Mouse (Mus musculus) thymus, adult 2 months (tissue): ENCODE results near the gene Gm7879. TPM values are rescaled to one million over a fixed set of nuclear protein-coding genes. Genes with fewer than 3 reads are reported as not detected.

ENCODE experiments used
- DNase-seq: peaks from one replicate; pipeline ENCODE4 v3.0.0; 2021
- H3K27ac ChIP-seq: fragments of 200-500 bp; 2 replicates; pipeline ENCODE4 v1.5.1; 2012; ENCODE audit warnings: low read length, control low read depth; ENCODE audit not compliant: control insufficient read depth, insufficient read depth
- H3K27me3 ChIP-seq: fragments of 200-500 bp; 2 replicates; pipeline ENCODE4 v1.6.1; 2012; ENCODE audit warnings: mild to moderate bottlenecking, low read length, moderate library complexity, mixed read lengths; ENCODE audit not compliant: control insufficient read depth, insufficient read depth
- H3K36me3 ChIP-seq: fragments of 200-500 bp; 2 replicates; pipeline ENCODE4 v1.6.1; 2012; ENCODE audit warnings: mild to moderate bottlenecking, low read length, moderate library complexity; ENCODE audit not compliant: control insufficient read depth, insufficient read depth
- H3K4me1 ChIP-seq: fragments of 200-500 bp; replicated peaks from 2 replicates; pipeline ENCODE4 v1.6.1; 2012; ENCODE audit warnings: low read length; ENCODE audit not compliant: control insufficient read depth, insufficient read depth
- H3K4me3 ChIP-seq: fragments of 200-500 bp; 2 replicates; pipeline ENCODE4 v1.5.1; 2012; ENCODE audit warnings: mild to moderate bottlenecking, low read length, control low read depth, moderate library complexity; ENCODE audit not compliant: control insufficient read depth, insufficient read depth
- CTCF ChIP-seq: fragments of 200-500 bp; IDR thresholded peaks from 2 replicates; pipeline ENCODE4 v1.5.1; 2012; ENCODE audit warnings: mild to moderate bottlenecking, control low read depth, low read length, moderate library complexity, borderline replicate concordance; ENCODE audit not compliant: control insufficient read depth, poor library complexity, insufficient read depth; ENCODE audit errors: extremely low read depth
- POLR2A ChIP-seq: fragments of 200-500 bp; IDR thresholded peaks from 2 replicates; pipeline ENCODE4 v1.6.1; 2012; ENCODE audit warnings: mild to moderate bottlenecking, low read length, control low read depth, moderate library complexity; ENCODE audit not compliant: control insufficient read depth, poor library complexity, insufficient read depth; ENCODE audit errors: extremely low read depth
- WGBS: fragments of 180-500 bp; shearing (Covaris S2); methylation state at CpG from one replicate; pipeline ENCODE4 v1.1.7; 2018; 5-methylcytosine and 5-hydroxymethylcytosine counted together
- polyA plus RNA-seq: library from polyadenylated mRNA; depleted of rRNA; stranded (reverse); fragments of >200 nt; gene quantifications from 2 replicates; pipeline ENCODE4 v1.2.3, GENCODE M21; 2012; rRNA removed

Gm7879 gene
- polyA plus RNA-seq, 1 experiment = 1.9 TPM

DNA sequence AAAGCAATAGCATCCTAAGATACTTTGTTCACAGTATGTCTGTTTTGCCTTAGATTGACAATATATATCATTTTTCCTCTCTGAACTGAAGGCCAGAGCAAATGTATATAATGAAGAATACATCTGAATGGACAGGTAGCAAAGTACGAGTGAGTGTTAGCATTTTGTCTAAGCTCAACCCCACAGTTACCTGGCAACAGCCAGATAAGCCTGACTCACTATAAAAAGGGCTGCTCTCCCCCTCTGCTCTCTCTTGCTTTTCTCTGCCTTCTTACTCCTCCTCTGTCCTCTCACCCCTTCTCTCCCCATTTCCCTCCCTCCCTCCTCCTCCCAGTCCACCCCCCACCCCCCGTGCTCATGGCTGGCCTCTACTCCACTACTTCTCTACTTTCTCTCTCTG lies 20.3 kb downstream of the Gm7879 start:
- no peak for DNase-seq
- 67% methylated on average over 2 of the region's 2 CpGs for WGBS
- H3K27ac ChIP-seq = no peak overlapping the region
- TF ChIP-seq CTCF (no peak), POLR2A (no peak)
- H3K36me3 ChIP-seq = no peaks in the 10 kb centered on the region
- H3K27me3 ChIP-seq = no peaks in the 10 kb centered on the region
- no peak overlapping the region for H3K4me3 ChIP-seq
- no peaks in the 10 kb centered on the region for H3K4me1 ChIP-seq

GRCm38 (mm10) chr5:43947330-43947977 lies 34.5 kb downstream of the Gm7879 start:
- Histone ChIP-seq H3K4me1 (peaks cover 15% of the 10 kb centered on the region), H3K4me3 (no peak overlapping the region), H3K27me3 (no peaks in the 10 kb centered on the region), H3K36me3 (no peaks in the 10 kb centered on the region), H3K27ac (no peak overlapping the region)
- peak; percentile 18 for DNase-seq
- TF ChIP-seq POLR2A (no peak), CTCF (no peak)
- whole genome bisulfite sequencing = 11% methylated on average over 9 of the region's 9 CpGs

- Histone ChIP-seq H3K36me3 (no peaks in the 10 kb centered on the region), H3K4me3 (peak overlapping the region; percentile 35), H3K27ac (peak overlapping the region; percentile 0; the same call in 1 of the 2 replicates), H3K27me3 (no peaks in the 10 kb centered on the region), H3K4me1 (peaks cover 15% of the 10 kb centered on the region)
- under 1% methylated on average over 27 of the region's 27 CpGs for WGBS
- TF ChIP-seq CTCF = no peak
- TF ChIP-seq POLR2A = no peak
- peak; percentile 79 for DNase-seq
These were observed 35.3 kb downstream of the Gm7879 start for GRCm38 (mm10) chr5:43948111-43948743.

DNA sequence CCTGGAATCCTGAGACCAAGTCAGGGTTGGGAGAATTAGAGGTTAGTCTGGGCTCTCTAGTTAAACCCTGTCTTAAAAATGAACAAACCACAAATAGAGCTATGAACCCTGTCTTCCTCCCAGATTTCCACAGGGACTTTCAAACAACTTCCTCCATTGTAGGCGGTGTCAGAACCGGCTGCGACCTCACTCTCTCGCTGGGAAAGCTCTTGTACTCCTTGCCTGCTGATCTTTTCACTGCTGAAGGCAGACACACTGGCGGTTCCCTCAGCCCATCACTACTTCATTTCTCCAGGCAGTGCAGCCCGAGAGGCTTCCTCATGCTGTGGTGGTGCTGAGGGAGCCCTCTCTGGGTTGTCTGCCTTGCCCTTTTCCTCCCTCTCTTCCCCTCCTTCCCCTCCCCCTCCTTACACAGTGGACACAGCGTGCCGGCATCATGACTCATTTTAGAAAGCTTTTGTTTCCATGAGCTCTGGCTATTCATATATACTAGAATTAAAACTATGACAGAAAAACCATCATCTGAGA lies 35.9 kb downstream of the Gm7879 start:
- WGBS = 8% methylated on average over 8 of the region's 8 CpGs
- TF ChIP-seq POLR2A (no peak), CTCF (no peak)
- peak; percentile 23 for DNase-seq

DNA sequence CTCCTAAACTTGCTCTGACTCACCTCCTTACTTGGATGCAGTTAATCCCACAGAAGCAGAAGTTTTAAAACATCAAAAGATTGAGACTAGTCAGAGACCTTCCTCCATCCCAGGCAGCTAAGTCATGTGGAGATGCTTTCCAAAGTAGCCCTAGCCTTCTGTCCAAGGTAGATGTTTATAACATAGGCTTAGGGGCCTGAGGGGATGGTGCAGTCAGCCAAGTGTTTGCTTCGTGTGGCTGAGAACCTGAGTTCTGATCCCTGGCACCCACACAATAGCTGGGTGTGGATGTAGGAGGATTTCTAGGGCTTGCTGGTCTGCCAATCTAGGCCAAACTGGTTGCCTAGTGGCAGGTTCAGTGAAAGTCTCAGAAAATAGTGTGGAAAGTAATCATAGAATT lies 40.3 kb downstream of the Gm7879 start:
- 100% methylated on average over 1 of the region's 1 CpGs for WGBS
- Histone ChIP-seq H3K27me3 (no peaks in the 10 kb centered on the region), H3K36me3 (no peaks in the 10 kb centered on the region), H3K27ac (no peak overlapping the region), H3K4me3 (no peak overlapping the region), H3K4me1 (peaks cover 5% of the 10 kb centered on the region)
- no peak for DNase-seq
- TF ChIP-seq CTCF (no peak), POLR2A (no peak)

More for the DNA sequence above, 35.9 kb downstream of the Gm7879 start:
- Histone ChIP-seq H3K36me3 (no peaks in the 10 kb centered on the region), H3K4me1 (peaks cover 15% of the 10 kb centered on the region), H3K27me3 (no peaks in the 10 kb centered on the region), H3K4me3 (no peak overlapping the region), H3K27ac (peak overlapping the region; percentile 29; the same call in 1 of the 2 replicates)

DNA sequence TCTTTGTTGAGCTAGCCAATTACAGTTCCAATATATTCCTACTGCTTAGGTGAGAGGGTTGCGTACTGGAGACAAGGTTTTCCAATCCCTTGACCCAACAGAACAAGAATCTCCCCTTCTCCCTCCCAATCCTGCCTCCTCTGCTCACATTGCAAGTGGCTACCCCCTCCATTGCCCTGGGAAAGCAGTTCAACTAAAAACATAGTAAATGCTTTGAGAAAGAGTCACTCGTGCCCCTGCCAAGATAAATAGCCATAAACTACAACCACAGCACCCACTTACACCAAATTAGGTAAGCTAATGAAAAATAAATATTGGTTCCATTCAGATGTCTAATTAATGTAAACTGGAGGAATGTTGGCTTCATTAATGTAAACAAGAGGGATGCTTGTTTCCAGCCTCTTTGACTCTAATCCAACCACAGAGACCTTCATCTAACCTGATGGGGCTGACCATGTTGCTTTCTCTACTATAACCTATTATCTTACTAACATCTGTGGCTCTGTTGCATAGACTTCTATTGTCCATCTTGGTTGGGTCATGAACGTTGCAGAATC lies 47.0 kb downstream of the Gm7879 start:
- Histone ChIP-seq H3K4me1 (no peaks in the 10 kb centered on the region), H3K27ac (no peak overlapping the region), H3K36me3 (no peaks in the 10 kb centered on the region), H3K27me3 (no peaks in the 10 kb centered on the region), H3K4me3 (no peak overlapping the region)
- DNase-seq = no peak
- 95% methylated on average over 3 of the region's 3 CpGs for WGBS
- no peak for TF ChIP-seq POLR2A
- no peak for TF ChIP-seq CTCF

GRCm38 (mm10) chr5:43961056-43961455 lies 48.1 kb downstream of the Gm7879 start:
- no peak overlapping the region for H3K4me3 ChIP-seq
- H3K36me3 ChIP-seq = no peaks in the 10 kb centered on the region
- DNase-seq = peak; percentile 20
- H3K27me3 ChIP-seq = no peaks in the 10 kb centered on the region
- 69% methylated on average over 3 of the region's 3 CpGs for WGBS
- TF ChIP-seq CTCF (no peak), POLR2A (no peak)
- H3K27ac ChIP-seq = no peak overlapping the region
- H3K4me1 ChIP-seq = no peaks in the 10 kb centered on the region

Other genes starting within 250 kb of the Gm7879 start
- 2.5 and 2.6 TPM in 2 replicates for gene Bst1, start 94.3 kb upstream of the Gm7879 start, polyA plus RNA-seq
- 23.4 and 26.7 TPM in 2 replicates for gene Fbxl5, start 91.5 kb upstream of the Gm7879 start, polyA plus RNA-seq
- 6.6 and 7.4 TPM in 2 replicates for gene Cd38, start 44.6 kb upstream of the Gm7879 start, polyA plus RNA-seq
- gene Fgfbp1, start 68.6 kb downstream of the Gm7879 start, polyA plus RNA-seq = 0.69 and 0.78 TPM in 2 replicates
- 0.66 and 1.0 TPM in 2 replicates for gene Prom1, start 188.9 kb downstream of the Gm7879 start, polyA plus RNA-seq